Mouse (Mus musculus) small intestine, adult 10 weeks (tissue): ENCODE measurements around the gene Lrrc51. TPM values are rescaled to one million over a fixed set of nuclear protein-coding genes. Genes with fewer than 3 reads are reported as not detected.

Experiments
- polyA plus RNA-seq: library from polyadenylated mRNA; stranded (reverse); fragments of 350-450 nt; fragmentation: Illumina TruSeq; extraction: RNeasy Lipid Tissue Mini Kit (QIAGEN cat#74804); gene quantifications from one replicate; pipeline ENCODE4 v1.2.3, GENCODE M21; 2014; ENCODE audit warnings: low replicate concordance

Lrrc51 gene
- polyA plus RNA-seq, result 0.59 TPM

DNA sequence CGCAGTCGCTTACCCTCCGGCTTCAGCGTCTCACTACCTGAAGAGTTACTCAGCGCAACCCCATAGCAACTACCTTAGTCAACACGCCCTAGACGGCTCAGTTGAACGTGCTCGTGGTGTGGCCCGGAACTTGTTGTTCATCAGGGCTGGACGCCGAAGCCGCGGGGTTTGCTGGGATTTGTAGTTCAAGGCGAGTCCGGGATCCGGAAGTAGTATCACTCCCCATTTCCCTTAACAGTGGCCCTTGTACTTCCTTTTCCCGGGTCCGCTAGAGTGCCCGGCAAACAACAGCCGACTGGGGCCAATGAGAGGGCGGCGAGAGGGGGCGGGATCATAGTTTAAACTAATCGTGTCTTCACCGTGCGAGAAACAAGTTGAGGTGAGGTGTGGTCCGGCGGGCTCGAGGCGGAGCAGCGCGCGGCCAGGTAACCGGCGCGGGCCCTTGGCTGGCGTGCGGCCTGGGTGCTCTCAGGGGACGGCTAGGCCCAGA is at the start of gene Lrrc51, which contains the start of gene Numa1:
Gene Lrrc51 (minus strand): TSS at position 145 of the 490 bp plus-strand sequence.
Gene Numa1 (plus strand): TSS at position 361 of the 490 bp plus-strand sequence.

DNA sequence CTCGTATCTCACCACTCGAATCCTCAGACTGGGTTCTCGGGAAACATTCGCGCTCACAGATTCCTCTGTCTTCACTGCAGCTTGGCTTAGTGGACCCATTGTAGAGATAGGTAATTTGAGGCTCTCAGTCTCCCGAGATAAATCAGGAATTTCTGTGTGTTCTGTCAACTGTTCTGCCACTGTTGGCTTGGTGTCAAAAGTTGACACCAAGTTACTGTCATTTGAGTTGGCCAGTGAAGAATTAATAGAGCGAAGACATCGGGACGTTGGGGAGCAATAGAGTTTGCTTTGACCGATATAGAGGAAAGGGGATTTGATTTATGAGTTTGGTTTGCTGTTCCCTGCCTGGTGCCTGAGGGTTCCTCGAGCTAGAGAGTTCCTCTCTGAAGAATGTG is 27.4 kb downstream of the Lrrc51 start, which contains the start of gene Tomt:
Gene Tomt (minus strand): TSS at position 73 of the 395 bp plus-strand sequence.

DNA sequence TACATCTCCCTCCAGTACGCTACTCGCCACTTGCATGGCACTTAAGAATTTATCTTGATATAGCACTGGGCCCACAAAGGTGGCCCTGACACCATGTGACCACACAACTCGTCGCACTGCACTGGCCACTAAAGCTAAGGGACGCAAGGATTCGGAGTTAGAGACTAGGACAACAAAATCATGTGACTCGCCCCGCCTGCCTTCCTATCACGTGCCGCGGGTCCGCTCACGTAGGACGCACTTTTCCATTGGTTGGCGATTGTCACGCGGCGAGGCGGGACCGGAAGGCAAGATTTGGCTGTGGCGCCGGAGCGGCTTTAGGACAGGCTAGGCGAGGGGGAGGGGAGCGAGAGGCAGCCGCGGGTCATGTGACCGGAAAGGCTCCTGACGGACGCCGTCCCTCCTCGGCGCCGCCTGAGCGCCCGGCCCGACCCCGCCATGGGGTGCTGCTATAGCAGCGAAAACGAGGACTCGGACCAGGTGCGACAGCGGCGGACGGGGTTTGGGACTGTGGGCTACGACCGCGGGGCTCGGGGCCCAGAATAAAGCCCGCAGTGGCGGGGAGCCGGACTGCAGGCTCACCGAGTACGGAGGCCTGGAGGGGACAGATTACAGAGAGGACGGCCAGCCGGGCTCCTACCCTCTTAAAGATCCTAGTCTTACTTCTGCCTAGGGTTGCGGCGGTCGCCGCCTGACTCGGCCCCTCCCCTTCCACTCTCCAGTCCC is 28.0 kb downstream of the Lrrc51 start, which contains the start of gene Lamtor1:
Gene Lamtor1 (plus strand): TSS at position 344 of the 726 bp plus-strand sequence.

DNA sequence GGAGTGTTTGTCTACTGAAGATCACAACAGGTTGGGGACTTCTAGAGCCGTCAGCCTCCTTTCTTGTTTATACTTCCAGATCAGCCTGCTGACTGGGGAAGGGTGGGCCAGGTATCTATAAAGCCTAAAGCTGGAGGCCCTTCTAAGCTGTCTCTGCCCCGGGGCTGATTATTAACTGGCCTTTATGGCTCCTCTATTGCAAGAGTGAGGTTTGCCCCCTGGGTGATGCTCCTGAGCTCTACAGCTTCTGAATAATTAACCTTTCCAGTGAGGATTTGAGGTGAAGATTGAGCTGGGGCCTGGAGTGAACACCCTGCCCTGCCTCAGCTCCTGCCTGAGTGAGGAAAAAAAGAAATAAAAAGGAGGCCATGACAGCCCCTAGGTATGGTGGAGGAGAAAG is 63.1 kb downstream of the Lrrc51 start, which contains the start of gene Folr1:
Gene Folr1 (minus strand): TSS at position 160 of the 400 bp plus-strand sequence.

DNA sequence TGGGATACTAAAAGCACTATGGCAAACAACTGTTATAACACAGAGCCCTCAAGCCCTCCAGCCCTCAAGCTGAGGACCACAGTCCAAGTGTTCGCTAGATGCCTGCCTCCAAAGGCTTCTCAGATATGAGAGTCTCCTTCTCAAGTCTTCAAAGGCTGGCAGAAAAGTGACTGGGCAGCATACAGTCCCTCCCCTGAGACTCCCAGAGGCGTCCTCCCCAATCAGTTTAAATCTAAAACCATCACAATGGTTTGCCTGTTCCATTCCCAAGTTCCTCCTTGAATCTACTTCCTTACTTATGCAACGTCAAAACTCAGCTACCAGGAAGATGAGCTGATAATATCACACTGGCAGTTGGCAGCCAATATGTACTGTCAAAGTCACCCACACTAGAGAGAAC is 70.3 kb downstream of the Lrrc51 start, which contains the start of gene Anapc15:
Gene Anapc15 (plus strand): TSS at position 301 of the 400 bp plus-strand sequence.

Other genes starting within 250 kb of the Lrrc51 start
- not detected for gene Phox2a, start 115.6 kb downstream of the Lrrc51 start, polyA plus RNA-seq
- 31.7 TPM for gene Inppl1, start 95.7 kb downstream of the Lrrc51 start, polyA plus RNA-seq
- gene Folr2, start 76.7 kb downstream of the Lrrc51 start, polyA plus RNA-seq, result not detected
- 9.5 TPM for gene Anapc15, start 70.2 kb downstream of the Lrrc51 start, polyA plus RNA-seq
- gene Folr1, start 63.1 kb downstream of the Lrrc51 start, polyA plus RNA-seq, result not detected
- 6.5 TPM for gene Lamtor1, start 28.0 kb downstream of the Lrrc51 start, polyA plus RNA-seq
- not detected for gene Tomt, start 27.5 kb downstream of the Lrrc51 start, polyA plus RNA-seq
- gene Numa1, start 216 bp upstream of the Lrrc51 start, polyA plus RNA-seq, result 41.5 TPM
- gene Il18bp, start 84.8 kb upstream of the Lrrc51 start, polyA plus RNA-seq, result 12.4 TPM
- gene Rnf121, start 131.6 kb upstream of the Lrrc51 start, polyA plus RNA-seq, result 23.8 TPM
- gene Xndc1, start 131.6 kb upstream of the Lrrc51 start, polyA plus RNA-seq, result 11.6 TPM
- 0.11 TPM for gene Xntrpc, start 131.8 kb upstream of the Lrrc51 start, polyA plus RNA-seq
- not detected for gene Trpc2, start 149.2 kb upstream of the Lrrc51 start, polyA plus RNA-seq
- not detected for gene Art1, start 167.8 kb upstream of the Lrrc51 start, polyA plus RNA-seq
- not detected for gene Art5, start 175.6 kb upstream of the Lrrc51 start, polyA plus RNA-seq
- not detected for gene Chrna10, start 182.9 kb upstream of the Lrrc51 start, polyA plus RNA-seq